Mouse (Mus musculus) hematopoietic multipotent progenitor cell, adult 10-12 weeks (in vitro differentiated cells): ENCODE data around the gene Npm1. TPM values are rescaled to one million over a fixed set of nuclear protein-coding genes. Genes with fewer than 3 reads are reported as not detected.

ENCODE experiments used
- polyA plus RNA-seq: library from polyadenylated mRNA; stranded (reverse); fragments of >175 nt; gene quantifications from 2 replicates; pipeline ENCODE4 v1.2.3, GENCODE M21; 2012; ENCODE audit warnings: low replicate concordance

Npm1 gene
- polyA plus RNA-seq, result 17.4 and 88.8 TPM in 2 replicates

DNA sequence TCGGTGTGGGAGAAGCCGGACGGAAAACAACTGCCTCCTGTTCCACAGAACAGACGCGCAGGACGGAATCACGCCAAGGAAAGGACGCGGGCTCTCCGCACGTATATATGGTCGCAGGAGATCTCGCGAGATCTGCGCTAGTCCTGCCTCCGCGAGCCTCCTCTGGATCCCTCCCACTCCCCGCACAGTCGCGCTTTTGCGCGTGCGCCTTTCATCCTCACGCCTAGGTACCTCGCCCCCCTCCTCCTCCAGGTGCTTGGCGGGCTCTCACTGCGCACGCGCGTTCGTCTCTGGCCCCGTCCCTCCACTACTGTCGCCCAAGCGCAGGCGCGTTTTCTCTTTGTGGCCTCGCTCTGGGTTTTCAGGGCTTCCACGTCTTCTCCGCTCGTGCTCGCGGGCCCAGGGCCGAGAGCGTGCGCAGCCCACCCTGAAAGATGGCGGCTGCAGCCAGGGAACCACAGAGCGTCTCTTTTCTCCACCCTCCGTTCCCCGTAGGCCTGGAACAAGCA lies at the start of gene Npm1:
Npm1 (minus strand) TSS at position 209 of the 509 bp plus-strand sequence.

DNA sequence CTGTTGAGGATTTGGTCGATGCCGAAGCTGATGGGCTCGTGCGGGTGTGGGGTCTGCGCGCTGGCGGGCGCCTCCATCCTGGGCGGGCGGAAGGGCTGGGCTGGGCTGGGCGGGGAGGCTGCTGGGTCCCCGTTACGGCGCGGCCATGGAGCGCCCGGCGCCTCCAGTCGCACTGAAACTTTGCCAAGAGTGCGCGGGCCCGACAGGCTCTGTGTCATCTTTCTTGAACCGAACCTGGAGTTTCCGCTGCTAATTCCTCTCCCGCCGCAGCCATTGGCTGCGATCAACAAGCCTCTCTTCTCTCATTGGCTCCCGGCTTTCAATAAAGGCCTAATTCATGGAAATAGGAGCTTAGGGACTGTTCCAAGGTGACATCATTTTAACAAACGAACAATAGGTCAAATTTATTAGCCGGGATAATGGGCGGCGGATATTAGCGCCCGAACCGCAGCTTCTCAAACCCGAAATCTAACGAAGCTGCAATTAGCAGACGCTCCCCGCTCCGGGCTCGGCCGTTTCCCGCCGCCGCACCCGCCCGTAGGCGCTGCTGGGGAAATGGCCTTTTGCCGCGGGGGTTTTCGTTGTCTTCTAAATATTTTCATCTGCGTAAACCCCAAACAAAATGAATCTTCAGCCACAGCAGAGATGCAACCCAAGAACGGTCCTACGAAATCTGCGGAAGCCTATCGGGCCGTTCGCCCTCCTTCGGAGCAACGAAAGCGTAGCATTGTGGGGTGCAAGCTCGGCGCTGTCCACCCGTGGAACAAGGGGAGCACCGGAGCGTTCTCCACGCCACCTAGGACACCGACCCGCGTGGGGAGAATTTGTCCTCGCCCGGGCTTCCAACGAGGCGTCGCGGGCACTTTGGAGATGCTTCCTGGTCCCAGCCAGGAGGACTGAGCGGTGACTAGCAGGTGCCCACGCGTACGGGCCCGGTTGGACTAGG lies 40.6 kb upstream of the Npm1 start, which contains the start of gene Tlx3:
Tlx3 (minus strand) TSS at position 207 of the 946 bp plus-strand sequence.

DNA sequence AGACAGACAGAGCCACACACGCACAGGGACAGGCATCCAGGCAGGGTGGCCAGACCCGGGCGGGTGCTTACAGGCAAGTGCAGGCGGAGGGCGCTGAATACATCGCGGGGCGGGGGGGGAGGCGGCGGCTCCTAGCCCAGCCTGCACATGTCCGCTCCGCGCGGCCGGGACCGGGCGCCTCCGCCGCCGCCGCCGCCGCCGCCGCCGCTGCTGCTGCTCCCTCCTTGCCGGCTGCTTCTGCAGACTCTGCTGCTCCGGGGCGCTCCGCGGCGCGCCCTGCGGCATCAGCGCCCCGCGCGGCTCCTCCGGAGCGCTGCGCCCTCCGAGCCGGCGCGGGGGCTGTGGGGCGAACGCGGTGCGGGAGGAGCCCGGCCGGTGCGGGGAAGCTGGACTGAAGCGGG lies 15.8 kb downstream of the Npm1 start, which contains the start of gene Fgf18:
Fgf18 (minus strand) TSS at position 230 of the 401 bp plus-strand sequence.

Other genes with a start within 250 kb of the Npm1 start
- gene Fgf18, start 15.8 kb downstream of the Npm1 start, polyA plus RNA-seq, result 0.17 and 0.36 TPM in 2 replicates
- not detected in 2 replicates for gene Tlx3, start 40.4 kb upstream of the Npm1 start, polyA plus RNA-seq
- not detected in 2 replicates for gene Gm12117, start 113.5 kb upstream of the Npm1 start, polyA plus RNA-seq